Mouse (Mus musculus): ENCODE measurements at regions not wholly inside any gene's neighbourhood (a gene's known extent, or its start where the extent isn't known, plus 50 kb on each side); places are given as distances from the start of the nearest gene placed in this dataset.

DNA sequence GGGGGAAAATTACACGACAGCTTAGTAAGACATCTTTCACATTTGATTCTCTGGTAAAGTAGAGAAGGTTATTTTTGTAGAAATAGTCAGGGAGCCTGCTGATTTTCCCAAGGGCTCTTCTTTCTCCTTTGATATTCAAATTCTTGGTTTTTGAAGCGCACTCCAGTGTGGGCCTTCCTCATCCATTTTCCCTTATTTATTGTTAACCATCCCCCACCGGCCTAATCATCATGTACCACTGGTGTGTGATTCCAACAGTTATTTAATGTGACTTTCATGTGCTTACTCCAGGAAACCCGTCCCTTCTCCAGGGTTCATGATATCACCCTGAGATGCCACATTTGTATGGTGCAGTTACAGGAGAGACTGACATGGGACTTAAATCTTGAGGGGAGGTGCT, 114.0 kb upstream of the Epha4 start:
- TF ChIP-seq EP300 (IDR thresholded peaks at IDR 0.05) (no peak), CTCF (IDR thresholded peaks at IDR 0.05) (no peak)
- DNase-seq (ENCODE audit: low spot score) = no peak
- WGBS = 75% methylated on average over 4 of the region's 4 CpGs
- H3K9ac ChIP-seq (replicated peaks; ENCODE audit: low read depth) = no peak overlapping the region
- H3K27ac ChIP-seq (ENCODE audit: low read length) = no peak overlapping the region
- ATAC-seq = no peak
- no peaks in the 10 kb centered on the region for H3K36me3 ChIP-seq (ENCODE audit: insufficient read depth, low read length)
- no peak overlapping the region for H3K4me3 ChIP-seq (ENCODE audit: low read depth, low read length)
- H3K27me3 ChIP-seq (replicated peaks; ENCODE audit: insufficient read depth, low read length) = no peaks in the 10 kb centered on the region
- H3K9me3 ChIP-seq (ENCODE audit: low read length) = no peaks in the 10 kb centered on the region
- H3K4me2 ChIP-seq (replicated peaks; ENCODE audit: low read depth, low read length) = no peak overlapping the region
- H3K4me1 ChIP-seq (ENCODE audit: insufficient read depth, low read depth, low read length) = no peaks in the 10 kb centered on the region

DNA sequence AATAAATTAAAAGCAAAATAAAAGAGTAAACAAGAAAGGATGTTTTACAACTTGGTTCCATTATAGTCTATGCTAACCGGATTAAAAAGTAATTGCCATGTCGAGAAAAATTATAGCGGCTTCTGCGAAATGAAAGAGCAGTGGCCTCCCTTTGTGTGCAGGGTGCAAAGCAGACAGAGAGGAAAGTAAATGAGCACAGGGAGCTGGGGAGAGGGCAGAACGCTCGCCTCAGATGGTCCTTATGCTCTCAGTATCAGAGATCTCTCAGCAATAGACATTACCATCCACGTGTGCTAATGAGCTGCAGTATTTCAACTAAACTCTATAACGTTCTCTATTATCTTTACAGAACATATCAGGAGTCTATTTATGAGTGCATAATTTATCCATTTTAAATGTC, 102.6 kb upstream of the Epha4 start:
- H3K4me1 ChIP-seq (ENCODE audit: insufficient read depth, low read depth, low read length) = no peaks in the 10 kb centered on the region
- WGBS = 85% methylated on average over 8 of the region's 8 CpGs
- H3K27ac ChIP-seq (ENCODE audit: low read length) = no peak overlapping the region
- no peaks in the 10 kb centered on the region for H3K27me3 ChIP-seq (replicated peaks; ENCODE audit: insufficient read depth, low read length)
- ATAC-seq (no peak), DNase-seq (ENCODE audit: low spot score) (no peak)
- no peaks in the 10 kb centered on the region for H3K36me3 ChIP-seq (ENCODE audit: insufficient read depth, low read length)
- TF ChIP-seq EP300 (IDR thresholded peaks at IDR 0.05) = no peak
- no peak for TF ChIP-seq CTCF (IDR thresholded peaks at IDR 0.05)
- no peak overlapping the region for H3K4me3 ChIP-seq (ENCODE audit: low read depth, low read length)
- no peak overlapping the region for H3K9ac ChIP-seq (replicated peaks; ENCODE audit: low read depth)
- H3K4me2 ChIP-seq (replicated peaks; ENCODE audit: low read depth, low read length) = no peak overlapping the region
- no peaks in the 10 kb centered on the region for H3K9me3 ChIP-seq (ENCODE audit: low read length)

DNA sequence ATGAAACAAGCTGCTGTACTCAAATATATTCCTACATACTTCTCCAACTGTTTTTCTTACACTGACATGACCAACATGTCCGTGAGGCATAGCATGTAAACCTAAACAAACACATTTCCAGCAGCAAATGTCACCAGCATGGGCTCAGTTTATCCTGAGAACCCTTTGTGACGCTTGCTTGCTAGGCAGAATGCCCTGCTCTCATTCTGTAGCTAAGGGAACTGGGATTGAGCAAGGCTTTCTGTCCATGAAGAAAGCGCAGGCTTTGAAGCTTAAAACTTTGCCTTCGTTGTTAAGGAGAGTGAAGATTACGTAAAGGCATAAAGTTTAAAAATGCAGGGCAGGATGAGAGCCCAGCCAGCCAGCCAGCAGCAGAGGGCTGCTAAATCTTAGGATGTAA, 85.6 kb upstream of the Epha4 start:
- Histone ChIP-seq H3K4me3 (ENCODE audit: low read depth, low read length) (no peak overlapping the region), H3K9ac (replicated peaks; ENCODE audit: low read depth) (no peak overlapping the region), H3K27me3 (replicated peaks; ENCODE audit: insufficient read depth, low read length) (no peaks in the 10 kb centered on the region), H3K27ac (ENCODE audit: low read length) (no peak overlapping the region), H3K36me3 (ENCODE audit: insufficient read depth, low read length) (no peaks in the 10 kb centered on the region), H3K9me3 (ENCODE audit: low read length) (no peaks in the 10 kb centered on the region), H3K4me2 (replicated peaks; ENCODE audit: low read depth, low read length) (no peak overlapping the region), H3K4me1 (ENCODE audit: insufficient read depth, low read depth, low read length) (no peaks in the 10 kb centered on the region; the same call in 1 of the 2 replicates)
- TF ChIP-seq CTCF (IDR thresholded peaks at IDR 0.05) (no peak), EP300 (IDR thresholded peaks at IDR 0.05) (no peak)
- ATAC-seq (0 out of 2 replicates have a peak, but pooled peaks have one; percentile 4), DNase-seq (ENCODE audit: low spot score) (peak; percentile 61)
- WGBS = 38% methylated on average over 5 of the region's 5 CpGs

DNA sequence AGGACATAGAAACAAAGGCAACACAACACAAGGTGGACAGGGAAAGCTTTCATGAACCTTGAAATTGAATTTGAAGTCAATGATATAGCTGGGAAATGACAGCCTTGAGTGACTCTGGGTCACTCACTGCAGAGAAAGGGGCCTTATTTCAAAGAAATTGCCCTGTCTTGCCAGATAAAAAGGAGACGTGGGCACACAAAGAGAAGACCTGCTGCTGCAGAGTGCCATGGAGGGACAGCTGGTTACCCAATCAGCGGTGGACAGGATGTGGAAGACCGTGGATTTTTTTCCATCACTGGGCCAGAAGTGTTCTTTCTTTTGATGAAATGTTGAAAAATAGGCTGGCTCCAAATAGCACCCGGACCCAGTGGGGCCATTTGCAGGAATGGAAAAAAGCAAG, 77.8 kb upstream of the Epha4 start:
- no peaks in the 10 kb centered on the region for H3K9me3 ChIP-seq (ENCODE audit: low read length)
- no peak overlapping the region for H3K4me3 ChIP-seq (ENCODE audit: low read depth, low read length)
- H3K9ac ChIP-seq (replicated peaks; ENCODE audit: low read depth) = no peak overlapping the region
- DNase-seq (ENCODE audit: low spot score) (no peak), ATAC-seq (no peak)
- no peaks in the 10 kb centered on the region for H3K27me3 ChIP-seq (replicated peaks; ENCODE audit: insufficient read depth, low read length)
- WGBS = 85% methylated on average over 4 of the region's 4 CpGs
- no peak for TF ChIP-seq EP300 (IDR thresholded peaks at IDR 0.05)
- no peak for TF ChIP-seq CTCF (IDR thresholded peaks at IDR 0.05)
- H3K4me2 ChIP-seq (replicated peaks; ENCODE audit: low read depth, low read length) = no peak overlapping the region
- H3K4me1 ChIP-seq (ENCODE audit: insufficient read depth, low read depth, low read length) = no peaks in the 10 kb centered on the region
- H3K27ac ChIP-seq (ENCODE audit: low read length) = no peak overlapping the region
- no peaks in the 10 kb centered on the region for H3K36me3 ChIP-seq (ENCODE audit: insufficient read depth, low read length)

DNA sequence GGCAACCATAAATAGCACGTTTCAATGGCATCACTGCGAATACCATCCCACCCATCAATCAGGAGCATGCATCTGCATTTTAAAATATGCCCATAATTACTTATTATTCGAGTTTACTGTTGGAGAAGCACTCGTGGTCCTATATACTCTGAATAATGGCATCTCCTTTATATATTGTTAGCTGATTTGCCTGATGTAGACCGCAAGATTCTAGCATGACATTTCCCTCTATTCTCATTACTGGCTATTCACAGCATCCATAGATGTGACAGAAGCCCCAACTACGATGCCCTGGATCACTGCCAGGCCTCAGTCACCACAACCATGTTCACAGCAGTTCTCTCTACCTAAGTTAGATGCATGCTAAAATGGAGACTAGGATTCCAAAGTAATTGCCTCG, 77.4 kb upstream of the Epha4 start:
- DNase-seq (ENCODE audit: low spot score) (no peak), ATAC-seq (no peak)
- Histone ChIP-seq H3K4me3 (ENCODE audit: low read depth, low read length) (no peak overlapping the region), H3K4me2 (replicated peaks; ENCODE audit: low read depth, low read length) (no peak overlapping the region), H3K9me3 (ENCODE audit: low read length) (no peaks in the 10 kb centered on the region), H3K4me1 (ENCODE audit: insufficient read depth, low read depth, low read length) (no peaks in the 10 kb centered on the region), H3K9ac (replicated peaks; ENCODE audit: low read depth) (no peak overlapping the region), H3K36me3 (ENCODE audit: insufficient read depth, low read length) (no peaks in the 10 kb centered on the region), H3K27me3 (replicated peaks; ENCODE audit: insufficient read depth, low read length) (no peaks in the 10 kb centered on the region), H3K27ac (ENCODE audit: low read length) (no peak overlapping the region)
- TF ChIP-seq CTCF (IDR thresholded peaks at IDR 0.05) (no peak), EP300 (IDR thresholded peaks at IDR 0.05) (no peak)
- WGBS = 85% methylated on average over 7 of the region's 7 CpGs

DNA sequence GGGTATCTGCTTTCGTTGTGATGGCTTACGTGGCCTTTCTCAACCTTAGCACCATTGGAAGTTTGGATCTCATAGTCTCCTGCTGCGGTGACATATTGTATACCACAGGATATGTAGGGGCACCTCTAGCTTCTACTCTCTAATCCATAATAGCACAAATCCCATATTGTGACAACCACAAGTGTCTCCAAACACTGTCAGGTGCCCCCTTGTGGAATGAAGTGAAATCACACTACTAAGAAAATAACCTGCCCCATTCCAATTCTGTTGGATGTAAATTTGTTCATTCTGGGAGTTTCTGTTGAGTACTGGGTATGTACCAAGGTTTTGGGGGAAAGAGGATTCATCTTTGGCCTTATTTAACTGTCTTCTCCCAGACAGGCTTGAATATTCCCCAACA, 74.5 kb upstream of the Epha4 start:
- H3K9ac ChIP-seq (replicated peaks; ENCODE audit: low read depth) = no peak overlapping the region
- H3K27ac ChIP-seq (ENCODE audit: low read length) = no peak overlapping the region
- H3K27me3 ChIP-seq (replicated peaks; ENCODE audit: insufficient read depth, low read length) = no peaks in the 10 kb centered on the region
- no peaks in the 10 kb centered on the region for H3K36me3 ChIP-seq (ENCODE audit: insufficient read depth, low read length)
- no peaks in the 10 kb centered on the region for H3K9me3 ChIP-seq (ENCODE audit: low read length)
- 90% methylated on average over 3 of the region's 3 CpGs for WGBS
- no peaks in the 10 kb centered on the region for H3K4me1 ChIP-seq (ENCODE audit: insufficient read depth, low read depth, low read length)
- no peak for DNase-seq (ENCODE audit: low spot score)
- TF ChIP-seq EP300 (IDR thresholded peaks at IDR 0.05) (no peak), CTCF (IDR thresholded peaks at IDR 0.05) (peak; percentile 60)
- no peak overlapping the region for H3K4me2 ChIP-seq (replicated peaks; ENCODE audit: low read depth, low read length)
- ATAC-seq = no peak
- H3K4me3 ChIP-seq (ENCODE audit: low read depth, low read length) = no peak overlapping the region

DNA sequence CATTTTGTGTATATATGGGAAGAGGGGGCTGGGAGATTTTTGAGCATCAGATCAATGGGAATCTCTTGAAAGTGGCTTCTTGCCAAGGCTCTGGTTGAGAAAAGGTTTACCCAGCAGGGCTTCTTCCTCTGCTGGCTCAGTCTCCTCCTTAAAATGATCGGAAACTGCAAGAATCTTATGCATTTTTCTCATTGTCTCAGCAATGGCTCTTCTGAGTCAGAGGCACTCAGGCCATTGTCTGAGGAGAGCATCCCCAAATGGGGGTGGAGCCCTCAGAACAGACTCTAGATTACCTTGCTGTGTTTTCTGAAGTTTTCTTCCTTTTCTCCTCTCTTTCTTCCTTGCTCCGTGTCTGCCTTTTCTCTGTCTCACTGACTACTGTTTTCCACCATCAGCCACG, 70.6 kb upstream of the Epha4 start:
- no peaks in the 10 kb centered on the region for H3K36me3 ChIP-seq (ENCODE audit: insufficient read depth, low read length)
- ATAC-seq (no peak), DNase-seq (ENCODE audit: low spot score) (no peak)
- H3K27ac ChIP-seq (ENCODE audit: low read length) = no peak overlapping the region
- H3K4me3 ChIP-seq (ENCODE audit: low read depth, low read length) = no peak overlapping the region
- H3K9ac ChIP-seq (replicated peaks; ENCODE audit: low read depth) = no peak overlapping the region
- no peaks in the 10 kb centered on the region for H3K4me1 ChIP-seq (ENCODE audit: insufficient read depth, low read depth, low read length)
- TF ChIP-seq EP300 (IDR thresholded peaks at IDR 0.05) (no peak), CTCF (IDR thresholded peaks at IDR 0.05) (no peak)
- WGBS = 70% methylated on average over 3 of the region's 3 CpGs
- no peaks in the 10 kb centered on the region; the same call in 1 of the 2 replicates for H3K9me3 ChIP-seq (ENCODE audit: low read length)
- H3K4me2 ChIP-seq (replicated peaks; ENCODE audit: low read depth, low read length) = no peak overlapping the region
- H3K27me3 ChIP-seq (replicated peaks; ENCODE audit: insufficient read depth, low read length) = no peaks in the 10 kb centered on the region

Data from lung, postnatal 0 days (tissue).